Mouse (Mus musculus): Measurements from ENCODE around the gene Flt3.

Flt3 gene

GRCm38 (mm10) chr5:147312830-147313685, 87.2 kb downstream of the Flt3 start:
- DNase-seq (ENCODE audit: low read depth, low spot score) = no peak

DNA sequence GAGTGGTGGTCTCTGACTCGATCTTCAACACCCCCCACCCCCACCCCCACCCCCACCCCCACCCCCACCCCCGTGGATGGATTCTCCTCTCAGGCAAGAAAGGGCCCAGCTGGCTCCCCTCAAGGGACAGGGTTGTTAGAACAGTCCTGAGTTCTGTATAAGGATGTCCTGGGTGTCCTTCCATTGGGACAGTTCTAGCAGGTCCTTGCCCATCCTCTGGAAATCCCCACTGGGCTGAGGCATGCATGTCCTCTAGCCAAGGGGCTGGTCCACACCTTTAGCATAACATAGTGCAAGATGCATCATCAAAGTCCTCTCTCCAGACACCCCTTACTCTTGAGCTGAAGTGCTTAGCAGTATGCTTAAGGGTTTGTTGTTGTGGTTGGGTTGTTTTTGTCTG, 90.5 kb downstream of the Flt3 start:
- DNase-seq (ENCODE audit: low read depth, low spot score) = no peak

- DNase-seq (ENCODE audit: low read depth, low spot score) = no peak
Measured at GRCm38 (mm10) chr5:147308451-147308850, 91.8 kb downstream of the Flt3 start.

DNA sequence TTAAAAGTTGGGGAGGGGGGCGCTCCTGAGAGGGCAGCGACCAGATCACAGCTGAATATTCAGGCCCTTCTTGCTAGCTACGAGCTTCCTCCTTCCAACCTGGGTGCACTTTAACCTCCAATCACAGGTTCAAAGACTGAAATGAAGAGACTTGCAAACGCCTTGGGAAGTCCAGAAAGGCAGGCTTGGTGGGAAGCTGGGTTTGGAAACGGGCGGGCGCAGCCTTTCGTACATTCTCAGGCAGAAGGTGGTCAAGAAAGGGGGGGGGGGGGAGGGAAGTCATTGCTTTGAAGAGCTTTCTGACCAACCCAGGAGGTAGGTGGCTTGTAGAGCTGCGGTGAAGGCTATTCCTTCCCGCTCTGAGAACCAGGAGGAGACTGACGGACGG, 92.9 kb downstream of the Flt3 start:
- DNase-seq (ENCODE audit: low read depth, low spot score) = no peak

DNA sequence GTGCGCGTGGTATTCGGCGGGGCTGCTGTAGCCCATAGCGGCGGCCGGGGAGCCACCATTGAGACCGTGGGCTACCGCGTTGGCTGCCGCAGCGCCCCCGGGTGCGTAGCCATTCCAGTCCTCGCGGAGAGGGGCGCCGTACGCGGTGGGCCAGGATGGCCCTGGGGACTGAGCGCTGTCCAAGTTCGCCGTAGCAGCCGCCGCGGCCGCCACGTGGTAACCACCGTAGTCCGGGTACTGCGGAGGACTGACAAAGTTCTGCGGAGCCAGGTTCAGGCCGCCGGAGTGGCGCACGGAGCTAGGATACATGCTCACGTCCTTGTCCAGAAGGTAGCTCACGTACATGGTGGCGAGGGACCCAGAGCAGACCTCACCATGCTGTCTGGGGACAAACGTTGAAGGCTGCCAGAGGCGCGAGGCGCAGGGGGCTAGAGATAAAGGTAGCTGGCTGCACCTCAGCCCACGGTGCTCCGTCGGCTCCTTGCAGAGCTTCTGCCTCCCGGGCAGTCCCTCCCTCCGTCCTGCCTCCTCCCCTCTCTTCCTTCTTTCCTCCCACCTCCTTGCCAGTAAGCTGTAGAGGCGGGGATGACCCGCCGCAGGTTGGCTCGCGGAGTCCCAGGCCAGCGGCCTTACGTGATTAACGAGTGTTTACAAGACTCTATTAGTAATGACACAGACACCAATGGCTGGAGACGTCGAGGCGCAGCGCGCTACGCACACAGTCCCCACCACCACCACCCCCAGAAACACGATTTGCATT, 93.5 kb downstream of the Flt3 start, which contains the start of gene Cdx2:
Gene Cdx2, minus strand, starts transcription at position 633 of the 760 bp plus-strand sequence.
- DNase-seq (ENCODE audit: low read depth, low spot score) = peak; percentile 73

DNA sequence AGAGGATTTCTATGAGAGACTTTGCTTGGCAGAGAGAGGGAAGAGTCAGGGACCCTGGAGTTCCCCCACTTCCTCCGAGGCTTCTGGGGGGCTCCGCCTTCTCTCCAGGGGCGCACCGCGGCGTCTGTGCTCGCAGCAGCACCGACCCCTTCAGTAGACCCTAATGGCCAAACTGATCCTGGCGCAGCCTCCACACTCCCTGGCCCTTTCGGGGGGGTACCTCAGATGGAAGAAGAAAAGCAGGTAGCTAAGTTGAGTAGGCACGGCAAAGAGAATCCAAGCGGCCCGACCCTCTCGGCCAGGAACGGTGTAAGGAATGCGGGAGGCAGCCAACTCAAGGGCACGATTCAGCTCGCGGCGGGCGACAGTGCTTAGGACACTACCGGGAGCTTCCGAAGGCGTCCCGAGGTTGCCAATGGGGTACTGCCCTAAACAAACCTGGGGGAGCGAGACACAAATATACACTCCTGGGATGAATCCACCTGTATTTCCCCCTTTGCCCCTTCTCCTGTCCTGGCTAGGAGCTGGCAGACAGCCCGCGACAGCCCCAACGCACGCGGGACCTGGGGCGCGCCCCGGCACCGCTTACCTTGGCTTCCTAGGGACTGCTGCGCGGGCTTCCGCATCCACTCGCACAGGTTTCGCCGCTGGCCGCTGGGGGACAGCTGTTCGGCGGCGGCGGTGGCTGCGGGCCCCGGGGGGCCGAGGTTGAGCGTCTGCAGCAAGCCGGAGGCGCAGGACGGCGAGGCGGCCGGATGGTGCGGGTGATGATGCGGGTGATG, 94.2 kb downstream of the Flt3 start:
- peak; percentile 57 for DNase-seq (ENCODE audit: low read depth, low spot score)

DNA sequence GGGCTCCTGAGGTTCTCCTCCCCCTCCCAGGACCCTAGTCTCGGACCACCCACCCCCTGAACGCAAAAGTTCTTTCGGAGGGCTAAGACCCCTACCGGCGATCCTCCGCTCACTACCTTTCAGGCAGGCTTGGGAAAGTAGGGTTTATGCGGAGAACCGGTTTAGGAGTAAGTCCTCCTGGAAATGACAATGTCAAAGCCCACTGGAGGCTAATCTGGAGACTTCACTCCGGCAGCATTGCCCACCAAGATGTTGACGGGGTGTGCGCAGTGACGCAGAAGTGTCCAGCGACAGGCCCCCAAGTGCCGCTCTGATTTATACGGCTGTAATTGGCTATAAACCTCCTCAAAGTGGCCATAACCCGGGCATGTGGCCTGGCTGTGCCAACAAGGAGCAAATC, 95.1 kb downstream of the Flt3 start:
- no peak for DNase-seq (ENCODE audit: low read depth, low spot score)

GRCm38 (mm10) chr5:147304276-147305155, 95.8 kb downstream of the Flt3 start:
- DNase-seq (ENCODE audit: low read depth, low spot score) = peak; percentile 80

- no peak for DNase-seq (ENCODE audit: low read depth, low spot score)
Measured at GRCm38 (mm10) chr5:147302746-147303400, 97.4 kb downstream of the Flt3 start.

GRCm38 (mm10) chr5:147302141-147302540, 98.1 kb downstream of the Flt3 start:
- DNase-seq (ENCODE audit: low read depth, low spot score) = no peak

DNA sequence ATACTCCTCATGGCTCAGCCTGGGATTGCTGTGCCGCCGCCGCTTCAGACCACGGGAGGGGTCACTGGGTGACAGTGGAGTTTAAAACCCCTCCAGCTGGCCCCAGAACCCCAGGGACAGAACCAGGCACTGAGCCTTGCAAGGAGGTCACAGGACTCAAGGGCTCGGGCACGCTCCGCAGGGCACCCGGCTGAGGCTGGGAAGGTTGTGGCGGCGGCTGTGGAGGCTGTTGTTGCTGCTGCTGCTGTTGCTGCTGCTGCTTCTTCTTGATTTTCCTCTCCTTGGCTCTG, 98.6 kb downstream of the Flt3 start:
- DNase-seq (ENCODE audit: low read depth, low spot score) = no peak

DNA sequence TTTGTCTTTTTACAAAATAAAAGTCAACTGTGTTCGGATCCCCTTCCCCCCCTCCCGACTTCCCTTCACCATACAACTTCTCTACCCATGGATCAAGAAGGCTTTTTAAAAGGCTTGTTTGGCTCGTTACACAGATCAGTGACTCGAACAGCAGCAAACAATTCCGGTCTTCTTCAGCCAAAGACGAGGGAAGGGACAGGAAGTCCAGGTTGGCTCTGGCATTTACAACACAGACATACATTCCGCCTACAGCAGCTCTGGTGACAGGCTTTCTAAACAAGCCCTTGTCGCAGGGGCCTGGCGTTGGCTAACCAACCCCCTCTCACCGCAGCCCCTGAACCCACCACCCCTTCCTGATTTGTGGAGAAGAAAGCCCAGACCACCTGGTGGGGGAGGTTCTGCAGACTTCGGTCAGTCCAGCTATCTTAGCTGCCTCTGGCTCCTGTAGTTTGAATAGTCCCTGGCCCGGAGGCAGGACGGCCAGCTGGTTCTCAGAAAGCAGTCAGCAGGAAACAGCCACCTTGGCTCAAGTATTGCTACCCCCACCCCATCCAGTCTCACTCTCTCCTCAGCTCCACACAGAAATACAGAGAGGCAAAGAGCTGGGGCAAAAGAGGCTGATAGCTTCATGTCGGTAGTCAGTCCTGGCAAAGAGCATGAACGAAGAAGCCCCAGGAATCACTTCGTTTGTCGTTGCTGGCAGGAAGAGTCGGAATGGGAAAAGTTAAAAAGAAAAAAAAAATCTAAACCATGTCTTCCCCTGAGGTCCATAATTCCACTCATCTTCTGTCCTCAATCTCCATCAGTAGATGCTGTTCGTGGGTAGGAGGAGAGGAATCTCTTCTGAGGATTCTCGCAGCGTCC, 99.1 kb downstream of the Flt3 start:
- DNase-seq (ENCODE audit: low read depth, low spot score) = no peak

DNA sequence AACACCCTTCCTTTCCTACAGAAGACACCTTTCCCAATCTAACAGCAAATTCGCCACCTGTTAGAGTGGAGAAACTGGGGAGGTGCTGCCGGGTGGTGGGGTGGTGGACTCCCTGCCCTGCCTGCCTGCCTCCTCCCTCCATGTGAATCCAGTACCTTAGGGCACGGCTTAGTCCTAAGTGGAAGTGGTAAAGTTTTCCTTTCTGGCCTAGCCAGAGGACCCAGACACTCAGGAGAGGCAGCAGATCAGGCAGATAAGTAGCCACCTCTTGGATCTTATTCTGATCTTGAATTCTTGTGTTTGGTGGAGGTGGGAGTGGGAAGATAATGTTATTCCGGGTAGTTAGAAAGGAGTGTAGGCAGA, 100.3 kb downstream of the Flt3 start:
- peak; percentile 37 for DNase-seq (ENCODE audit: low read depth, low spot score)

- DNase-seq (ENCODE audit: low read depth, low spot score) = peak; percentile 93
Measured at GRCm38 (mm10) chr5:147299255-147300000, 100.9 kb downstream of the Flt3 start.

- DNase-seq (ENCODE audit: low read depth, low spot score) = no peak
Measured at GRCm38 (mm10) chr5:147297249-147297648, 103.0 kb downstream of the Flt3 start.

DNA sequence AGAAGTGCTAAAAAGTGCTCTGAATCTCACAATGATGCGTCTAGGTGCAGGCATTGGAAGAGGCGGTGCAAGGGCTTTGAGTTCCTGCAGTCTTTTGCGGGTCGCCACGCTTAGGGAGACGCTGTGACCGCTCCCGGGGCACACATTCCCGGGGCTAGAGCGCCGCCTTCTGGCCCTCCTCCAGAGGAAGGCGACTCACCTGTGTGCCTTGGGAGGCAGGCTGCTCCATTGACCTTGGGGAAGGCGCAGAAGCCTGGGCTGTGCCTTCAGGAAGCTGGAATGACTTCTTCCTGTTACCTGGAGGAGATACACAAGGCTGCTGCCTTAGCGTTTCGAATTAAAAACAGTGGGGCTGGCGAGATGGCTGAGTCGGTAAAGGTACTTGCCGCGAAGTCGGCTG, 106.2 kb downstream of the Flt3 start:
- peak; percentile 82 for DNase-seq (ENCODE audit: low read depth, low spot score)

GRCm38 (mm10) chr5:147293127-147293910, 107.0 kb downstream of the Flt3 start:
- DNase-seq (ENCODE audit: low read depth, low spot score) = peak; percentile 92

- DNase-seq (ENCODE audit: low read depth, low spot score) = no peak
Measured at GRCm38 (mm10) chr5:147292506-147293120, 107.7 kb downstream of the Flt3 start.
